Mouse (Mus musculus): ENCODE measurements around the gene Psmb8.

Psmb8 gene

DNA sequence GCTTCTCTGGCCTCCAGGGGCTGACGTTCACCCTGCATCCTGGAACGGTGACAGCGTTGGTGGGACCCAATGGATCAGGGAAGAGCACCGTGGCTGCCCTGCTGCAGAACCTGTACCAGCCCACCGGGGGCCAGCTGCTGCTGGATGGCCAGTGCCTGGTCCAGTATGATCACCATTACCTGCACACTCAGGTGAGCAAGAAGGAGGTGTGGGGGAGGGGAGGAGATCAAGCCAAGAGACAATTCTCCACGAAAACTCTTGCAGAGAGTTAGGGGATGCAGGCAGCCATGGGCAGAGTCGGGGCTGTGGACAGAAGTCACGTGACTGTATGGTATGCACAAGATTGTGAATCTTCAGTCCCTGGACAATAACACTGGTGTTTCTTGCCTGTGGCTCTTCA is 4.1 kb upstream of the Psmb8 start:
- no peak for DNase-seq

- no peak for DNase-seq
These were observed 2.8 kb upstream of the Psmb8 start for GRCm38 (mm10) chr17:34194723-34195122.

DNA sequence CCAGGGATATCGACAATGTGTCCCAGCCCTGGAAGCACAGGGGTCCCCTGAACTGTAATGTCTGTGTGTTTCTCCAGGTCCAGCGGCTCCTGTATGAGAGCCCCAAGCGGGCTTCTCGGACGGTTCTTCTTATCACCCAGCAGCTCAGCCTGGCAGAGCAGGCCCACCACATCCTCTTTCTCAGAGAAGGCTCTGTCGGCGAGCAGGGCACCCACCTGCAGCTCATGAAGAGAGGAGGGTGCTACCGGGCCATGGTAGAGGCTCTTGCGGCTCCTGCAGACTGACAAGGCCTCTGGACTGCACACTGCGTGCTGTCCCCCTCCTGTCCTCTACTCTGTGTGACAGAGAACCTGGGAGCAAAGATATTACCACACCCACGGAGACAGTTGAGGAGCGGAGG is 1.0 kb upstream of the Psmb8 start:
- no peak for DNase-seq

DNA sequence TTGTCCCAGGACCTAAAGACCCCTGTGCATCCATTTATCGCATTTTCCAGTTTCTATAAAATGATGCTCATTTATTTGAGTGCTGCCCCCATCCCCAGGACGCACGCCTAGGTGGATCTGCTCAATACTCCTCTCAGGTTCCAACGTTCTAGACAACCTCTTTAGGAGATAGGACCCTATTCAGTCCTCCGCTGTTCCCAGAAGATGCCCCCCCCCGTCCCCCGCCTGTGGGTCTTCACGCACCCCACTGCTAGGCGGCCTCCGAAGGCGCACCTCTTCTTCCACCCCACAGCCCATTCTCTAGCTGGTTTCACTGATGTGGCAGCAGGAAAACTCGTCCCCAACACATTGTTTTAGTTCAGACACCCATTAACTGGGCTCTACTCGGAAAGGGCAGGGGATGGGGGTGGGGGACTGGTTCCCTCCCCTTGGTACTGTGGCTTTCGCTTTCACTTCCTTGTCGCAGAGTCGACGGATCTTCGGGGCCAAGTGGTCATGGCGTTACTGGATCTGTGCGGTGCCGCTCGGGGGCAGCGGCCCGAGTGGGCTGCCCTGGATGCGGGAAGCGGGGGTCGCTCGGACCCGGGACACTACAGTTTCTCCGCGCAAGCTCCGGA is 491 bp downstream of the Psmb8 start:
- no peak for DNase-seq

DNA sequence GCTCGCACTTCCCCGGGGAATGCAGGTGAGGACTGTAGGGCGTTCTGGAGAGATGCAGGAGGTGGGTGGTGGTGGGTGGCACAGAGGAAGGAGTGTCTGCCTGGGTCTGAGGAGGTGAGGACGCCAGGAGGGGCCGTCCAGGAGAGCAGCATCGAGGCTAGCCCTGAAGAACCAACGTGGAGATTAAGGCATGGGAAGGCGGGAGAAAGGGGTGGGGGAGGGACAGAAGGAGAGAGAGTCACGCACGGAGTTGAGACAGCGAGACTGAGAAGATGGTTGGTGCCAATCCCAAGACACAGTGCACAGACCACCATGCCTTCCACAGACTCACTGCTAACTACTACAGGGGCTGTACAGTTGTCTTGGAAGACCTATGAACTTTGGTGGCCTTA is 996 bp downstream of the Psmb8 start:
- DNase-seq, result no peak

DNA sequence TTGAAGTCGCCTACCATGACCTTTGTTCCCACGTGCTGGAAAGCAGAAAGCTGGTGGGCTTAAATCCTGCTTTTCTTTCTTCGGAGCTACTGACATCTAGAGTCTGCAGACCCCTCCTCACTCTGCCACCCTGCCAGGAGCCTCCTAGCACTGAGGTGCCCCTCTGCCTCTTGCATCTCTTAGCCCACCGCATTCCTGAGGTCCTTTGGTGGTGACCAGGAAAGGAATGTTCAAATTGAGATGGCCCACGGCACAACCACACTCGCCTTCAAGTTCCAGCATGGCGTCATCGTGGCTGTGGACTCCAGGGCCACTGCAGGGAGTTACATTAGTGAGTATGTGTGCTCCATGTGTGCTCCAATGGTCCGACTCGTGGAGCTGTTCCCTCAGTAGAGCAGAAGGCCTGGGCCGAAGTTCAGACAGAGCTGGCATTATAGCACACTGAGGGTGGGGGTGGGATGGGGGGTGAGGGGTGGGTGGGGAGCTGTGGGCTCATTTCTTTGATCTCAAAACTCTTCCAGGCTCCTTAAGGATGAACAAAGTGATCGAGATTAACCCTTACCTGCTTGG is 1.6 kb downstream of the Psmb8 start:
- DNase-seq, result no peak

DNA sequence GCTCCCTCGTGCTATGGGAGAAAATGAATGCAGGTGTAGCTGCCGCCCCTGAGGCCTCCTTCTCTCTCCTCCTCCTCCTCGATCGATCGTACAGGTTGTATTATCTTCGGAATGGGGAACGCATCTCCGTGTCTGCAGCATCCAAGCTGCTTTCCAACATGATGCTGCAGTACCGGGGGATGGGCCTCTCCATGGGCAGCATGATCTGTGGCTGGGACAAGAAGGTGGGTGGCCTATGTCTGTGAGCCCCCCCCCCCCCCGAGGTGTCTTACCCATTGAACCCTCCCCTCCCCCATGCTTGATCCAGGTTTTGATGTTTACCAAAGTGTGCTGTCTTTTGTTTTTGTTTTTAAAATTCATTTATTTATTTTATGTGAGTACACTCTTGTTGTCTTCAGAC is 2.5 kb downstream of the Psmb8 start:
- DNase-seq, result no peak

DNA sequence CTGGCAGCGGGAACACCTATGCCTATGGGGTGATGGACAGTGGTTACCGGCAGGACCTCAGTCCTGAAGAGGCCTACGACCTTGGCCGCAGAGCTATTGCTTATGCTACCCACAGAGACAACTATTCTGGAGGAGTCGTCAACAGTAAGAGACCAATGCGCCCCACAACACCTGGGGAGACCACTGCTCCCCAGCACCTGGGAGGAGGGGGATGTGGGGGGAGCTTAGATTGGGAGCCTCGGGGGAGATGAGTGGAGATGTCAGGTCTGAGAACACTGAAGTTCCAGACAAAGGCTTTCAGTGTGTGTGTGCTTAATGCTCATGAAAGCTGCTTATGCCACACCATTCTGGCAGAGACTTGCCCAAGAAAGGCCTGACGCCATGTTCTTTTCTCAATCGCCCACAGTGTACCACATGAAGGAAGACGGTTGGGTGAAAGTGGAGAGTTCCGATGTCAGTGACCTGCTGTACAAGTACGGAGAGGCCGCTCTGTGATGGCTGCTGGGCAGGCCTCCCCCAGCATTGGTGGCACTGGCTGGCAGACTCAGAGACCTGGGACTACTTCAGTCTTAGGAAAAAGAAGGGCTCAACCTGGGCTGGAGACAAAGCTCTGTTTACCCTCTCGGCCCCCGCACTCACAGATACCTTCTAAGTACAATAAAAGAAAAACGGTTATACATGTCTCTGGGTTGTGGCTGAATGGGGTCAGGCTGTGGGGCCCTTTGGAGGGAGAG is 3.4 kb downstream of the Psmb8 start:
- no peak for DNase-seq

- DNase-seq, result no peak
These were observed 4.1 kb downstream of the Psmb8 start for GRCm38 (mm10) chr17:34201506-34202055.

GRCm38 (mm10) chr17:34202760-34203442 is 5.4 kb downstream of the Psmb8 start:
- no peak for DNase-seq

DNA sequence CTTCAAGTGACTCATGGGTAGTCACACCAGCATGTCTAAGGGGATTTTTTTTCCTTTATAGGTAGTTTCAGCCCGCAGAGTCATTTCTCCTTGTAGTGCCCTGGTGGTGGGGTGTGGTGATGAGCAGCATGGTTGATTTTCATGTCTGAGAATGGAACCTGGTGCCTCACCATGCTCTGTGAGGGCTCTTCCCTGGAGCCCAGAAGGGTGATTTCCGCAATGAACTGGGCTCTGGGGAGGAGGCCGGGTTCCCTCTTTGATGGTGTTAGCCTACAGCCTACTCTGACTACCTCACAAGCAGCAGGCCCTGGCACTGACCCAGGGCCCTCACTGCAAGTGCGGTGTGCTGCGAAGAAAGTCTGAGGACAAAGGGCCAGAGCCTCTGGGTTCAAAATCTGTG is 5.9 kb downstream of the Psmb8 start, which contains the start of gene Tap2:
Tap2 (plus strand) TSS at position 84 of the 400 bp plus-strand sequence.
- no peak for DNase-seq

GRCm38 (mm10) chr17:34204303-34205010 is 6.9 kb downstream of the Psmb8 start:
- DNase-seq, result peak; percentile 87

- no peak for DNase-seq
These were observed 7.7 kb downstream of the Psmb8 start for GRCm38 (mm10) chr17:34205021-34205745.

GRCm38 (mm10) chr17:34205746-34206176 is 8.2 kb downstream of the Psmb8 start:
- no peak for DNase-seq

GRCm38 (mm10) chr17:34206731-34207130 is 9.2 kb downstream of the Psmb8 start:
- DNase-seq, result no peak

GRCm38 (mm10) chr17:34207456-34207855 is 9.9 kb downstream of the Psmb8 start:
- no peak for DNase-seq

DNA sequence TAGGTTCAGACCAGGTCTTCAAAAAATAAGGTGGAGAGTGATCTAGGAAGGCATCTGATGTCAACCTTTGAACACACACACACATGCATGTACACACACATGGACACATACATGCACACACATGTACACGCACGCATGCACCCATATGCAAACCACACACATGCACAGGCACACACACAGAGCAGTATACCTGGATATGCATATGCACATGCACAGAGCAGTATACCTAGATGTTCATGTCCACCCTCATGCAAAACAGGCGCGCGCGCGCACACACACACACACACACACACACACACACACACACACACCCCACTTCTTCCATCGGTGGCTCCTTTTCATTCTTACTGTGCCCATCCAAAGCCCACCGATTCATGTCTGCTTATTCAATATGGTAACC is 10.3 kb downstream of the Psmb8 start:
- DNase-seq, result no peak

DNA sequence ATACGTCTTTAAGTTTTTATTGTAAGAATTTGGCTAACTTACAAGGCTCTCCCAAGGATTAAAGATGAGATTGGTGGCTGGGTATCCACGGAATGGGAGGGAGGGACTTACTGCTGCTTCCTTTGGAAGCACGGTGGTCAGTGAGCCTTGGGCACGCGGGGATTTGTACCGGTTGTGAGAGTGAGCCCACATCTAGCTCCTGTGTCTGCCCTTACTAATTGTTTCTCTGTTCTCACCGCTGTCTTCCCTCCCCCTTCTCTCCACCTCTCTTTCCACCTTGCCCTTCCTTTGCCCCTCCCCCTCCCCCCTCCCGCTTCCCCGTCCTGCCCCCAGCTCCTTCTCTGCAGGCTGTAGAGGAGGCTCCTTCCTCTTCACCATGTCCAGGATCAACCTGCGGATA is 10.9 kb downstream of the Psmb8 start:
- DNase-seq, result no peak

DNA sequence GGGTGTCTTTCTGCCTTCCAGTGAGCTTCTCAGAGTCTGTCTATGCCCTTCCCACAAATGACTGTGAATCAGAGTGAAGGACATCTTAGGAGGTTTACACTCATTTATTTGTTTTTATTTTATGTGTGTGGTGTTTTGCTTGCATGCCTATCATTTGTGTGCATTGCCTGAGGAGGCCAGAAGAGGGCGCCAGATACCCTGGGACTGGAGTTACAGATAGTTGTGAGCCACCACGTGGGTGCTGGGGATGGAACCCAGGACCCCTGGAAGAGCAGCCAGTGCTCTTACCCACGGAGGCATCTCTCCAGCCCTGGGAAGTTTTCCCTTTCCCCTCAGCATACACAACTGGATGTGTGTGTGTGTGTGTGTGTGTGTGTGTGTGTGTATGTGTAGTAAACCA is 12.2 kb downstream of the Psmb8 start:
- no peak for DNase-seq

GRCm38 (mm10) chr17:34210599-34210998 is 13.1 kb downstream of the Psmb8 start:
- DNase-seq, result no peak

DNA sequence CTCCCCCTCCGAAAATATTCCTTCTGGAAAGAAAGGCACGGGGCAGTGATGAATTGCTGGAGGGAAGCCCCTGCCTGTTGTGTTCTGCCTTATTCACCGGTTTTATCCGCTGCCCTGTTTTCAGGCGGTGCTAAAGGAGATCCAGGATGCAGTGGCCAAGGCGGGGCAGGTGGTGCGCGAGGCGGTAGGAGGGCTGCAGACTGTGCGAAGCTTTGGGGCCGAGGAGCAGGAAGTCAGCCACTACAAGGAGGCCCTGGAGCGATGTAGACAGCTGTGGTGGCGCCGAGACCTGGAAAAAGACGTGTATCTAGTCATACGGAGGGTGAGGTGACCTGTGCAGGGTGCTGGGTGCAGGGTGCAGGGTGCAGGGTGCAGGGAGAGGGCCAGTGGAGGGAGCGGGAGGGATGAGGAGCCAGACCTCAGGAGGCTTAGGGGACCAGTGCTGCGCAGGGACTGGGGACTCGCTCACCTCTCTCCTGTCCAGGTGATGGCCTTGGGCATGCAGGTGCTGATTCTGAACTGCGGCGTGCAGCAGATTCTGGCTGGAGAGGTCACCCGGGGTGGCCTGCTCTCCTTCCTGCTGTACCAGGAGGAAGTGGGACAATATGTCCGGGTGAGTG is 14.3 kb downstream of the Psmb8 start:
- no peak for DNase-seq

- no peak for DNase-seq
These were observed 16.4 kb downstream of the Psmb8 start for GRCm38 (mm10) chr17:34213936-34214335.

Data from right cerebral cortex, postnatal 4 days (tissue).